Mouse (Mus musculus) G1E (cell line): ENCODE measurements around the gene Zan. TPM values are rescaled to one million over a fixed set of nuclear protein-coding genes. Genes with fewer than 3 reads are reported as not detected.

Source experiments
- ATAC-seq: 2 replicates; pipeline ENCODE4 v1.8.0; 2016; ENCODE audit warnings: mild to moderate bottlenecking; ENCODE audit not compliant: insufficient number of reproducible peaks, poor library complexity, low FRiP score, severe bottlenecking; ENCODE audit errors: extremely low read depth
- DNase-seq: peaks from one replicate; pipeline ENCODE4 v3.0.0; 2012; ENCODE audit warnings: low spot score
- H3K27me3 ChIP-seq: 2 replicates; pipeline ENCODE4 v1.6.1; 2012; ENCODE audit warnings: mild to moderate bottlenecking, low read length, inconsistent platforms; ENCODE audit not compliant: insufficient read depth
- H3K36me3 ChIP-seq: replicated peaks from 2 replicates; pipeline ENCODE3; 2012; ENCODE audit warnings: mild to moderate bottlenecking, inconsistent platforms
- H3K4me1 ChIP-seq: 2 replicates; pipeline ENCODE4 v1.6.1; 2012; ENCODE audit warnings: low read depth, low read length, inconsistent platforms, mixed read lengths; ENCODE audit not compliant: insufficient read depth
- H3K4me3 ChIP-seq: 2 replicates; pipeline ENCODE4 v1.5.1; 2012; ENCODE audit warnings: low read depth, mild to moderate bottlenecking, inconsistent platforms, low read length, moderate library complexity, mixed read lengths
- H3K9me3 ChIP-seq: replicated peaks from 2 replicates; pipeline ENCODE4 v1.6.1; 2012; ENCODE audit warnings: inconsistent platforms
- CTCF ChIP-seq: IDR thresholded peaks from 2 replicates; pipeline ENCODE4 v1.5.1; 2012; ENCODE audit warnings: low read depth, low read length, inconsistent platforms, mixed read lengths
- GATA1 ChIP-seq: IDR thresholded peaks from 2 replicates; pipeline ENCODE4 v1.6.1; 2012; ENCODE audit warnings: borderline replicate concordance, low read length, inconsistent platforms, mixed read lengths
- GATA2 ChIP-seq: IDR thresholded peaks from 2 replicates; pipeline ENCODE4 v1.6.1; 2012; ENCODE audit warnings: low read depth, low read length, inconsistent platforms, borderline replicate concordance
- POLR2AphosphoS5 ChIP-seq: IDR thresholded peaks from 2 replicates; pipeline ENCODE4 v1.6.1; 2012; ENCODE audit warnings: low read depth, low read length, inconsistent platforms; ENCODE audit not compliant: insufficient replicate concordance
- TAL1 ChIP-seq: conservative IDR thresholded peaks from 2 replicates; pipeline ENCODE4 v1.6.1; 2012; ENCODE audit warnings: low read depth, low read length, inconsistent platforms, mixed read lengths
- polyA plus RNA-seq: library from polyadenylated mRNA; stranded (reverse); fragments of >175 nt; gene quantifications from 2 replicates; pipeline ENCODE4 v1.2.3, GENCODE M21; 2012
- total RNA-seq, 2 experiments: library from RNA; stranded (forward) in 1 of 2; stranded (reverse) in 1 of 2; fragments of 200-1000 nt in 1 of 2; fragments of >200 nt in 1 of 2; fragmentation: Nextera tagmentation in 1 of 2; gene quantifications; 2 replicates each; pipeline ENCODE4 v1.2.3; 2014 to 2017

Zan gene
- total and polyA plus RNA-seq, 3 experiments = 0.02 to 0.22 TPM; not detected in 1

DNA sequence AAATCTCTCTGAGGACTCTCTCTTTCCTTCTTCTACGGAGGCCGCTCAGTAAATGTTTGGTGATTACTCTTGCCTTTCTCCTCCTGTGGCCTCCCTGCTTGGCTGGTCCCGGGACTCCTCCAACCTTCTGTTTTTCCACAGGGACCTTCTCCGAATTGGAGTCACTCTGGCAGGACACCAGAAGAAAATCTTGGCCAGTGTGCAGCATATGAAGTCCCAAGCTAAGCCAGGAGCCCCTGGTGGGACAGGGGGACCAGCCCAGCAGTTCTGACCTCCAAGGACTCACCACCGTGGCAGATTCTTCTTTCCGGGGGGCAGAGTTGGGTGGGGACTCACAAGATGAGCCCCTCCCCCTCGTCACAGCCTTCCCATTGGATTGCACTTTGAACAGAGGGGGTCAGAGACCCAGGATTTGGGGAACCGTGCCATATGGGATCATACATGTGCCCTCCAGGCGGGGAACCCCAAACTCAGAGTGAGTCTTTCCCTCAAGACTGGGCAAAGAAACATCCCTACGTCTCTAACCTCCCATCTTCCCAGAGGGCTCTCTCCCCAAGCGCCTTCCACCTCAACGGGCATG, 103.4 kb downstream of the Zan start:
- no peak for ATAC-seq
- H3K36me3 ChIP-seq = no peaks in the 10 kb centered on the region

GRCm38 (mm10) chr5:137369665-137370064, 107.2 kb downstream of the Zan start:
- DNase-seq (no peak), ATAC-seq (no peak)
- no peaks in the 10 kb centered on the region for H3K4me1 ChIP-seq
- H3K36me3 ChIP-seq = no peaks in the 10 kb centered on the region
- H3K27me3 ChIP-seq = peaks cover 10% of the 10 kb centered on the region; the same call in 1 of the 2 replicates
- no peaks in the 10 kb centered on the region for H3K9me3 ChIP-seq
- TF ChIP-seq TAL1 (no peak), POLR2AphosphoS5 (no peak)
- no peak overlapping the region for H3K4me3 ChIP-seq

More for the DNA sequence above, 103.4 kb downstream of the Zan start:
- TF ChIP-seq POLR2AphosphoS5 (no peak), TAL1 (no peak), GATA1 (no peak), GATA2 (no peak), CTCF (no peak)
- no peaks in the 10 kb centered on the region for H3K9me3 ChIP-seq
- no peak overlapping the region for H3K4me3 ChIP-seq
- peaks cover 16% of the 10 kb centered on the region; the same call in 1 of the 2 replicates for H3K27me3 ChIP-seq
- H3K4me1 ChIP-seq = no peaks in the 10 kb centered on the region
- no peak for DNase-seq

- ATAC-seq = no peak
- no peak for TF ChIP-seq GATA2
- no peak for TF ChIP-seq TAL1
- TF ChIP-seq CTCF = no peak
- Histone ChIP-seq H3K27me3 (peaks cover 28% of the 10 kb centered on the region), H3K4me3 (no peak overlapping the region), H3K9me3 (no peaks in the 10 kb centered on the region), H3K4me1 (no peaks in the 10 kb centered on the region), H3K36me3 (no peaks in the 10 kb centered on the region)
- no peak for DNase-seq
Measured at GRCm38 (mm10) chr5:137358382-137358781, 118.5 kb downstream of the Zan start.

DNA sequence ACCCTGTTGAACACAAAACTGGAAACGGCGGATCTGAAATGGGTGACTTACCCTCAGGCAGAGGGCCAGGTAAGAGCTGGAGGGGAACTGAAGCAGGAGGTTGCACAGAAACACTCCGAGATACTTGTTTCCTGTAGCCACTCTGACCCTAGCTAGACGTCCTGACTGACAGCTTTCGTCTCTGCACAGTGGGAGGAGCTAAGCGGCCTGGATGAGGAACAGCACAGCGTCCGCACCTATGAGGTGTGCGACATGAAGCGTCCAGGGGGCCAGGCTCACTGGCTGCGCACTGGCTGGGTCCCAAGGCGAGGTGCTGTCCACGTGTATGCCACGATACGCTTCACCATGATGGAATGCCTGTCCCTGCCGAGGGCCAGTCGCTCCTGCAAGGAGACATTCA, 122.8 kb downstream of the Zan start:
- no peak for ATAC-seq
- peaks cover 53% of the 10 kb centered on the region for H3K27me3 ChIP-seq
- DNase-seq = no peak
- H3K4me3 ChIP-seq = no peak overlapping the region
- TF ChIP-seq POLR2AphosphoS5 (no peak), GATA2 (no peak), TAL1 (no peak), CTCF (no peak), GATA1 (no peak)
- no peaks in the 10 kb centered on the region; the same call in none of the 2 replicates for H3K4me1 ChIP-seq
- no peaks in the 10 kb centered on the region for H3K9me3 ChIP-seq
- H3K36me3 ChIP-seq = no peaks in the 10 kb centered on the region

DNA sequence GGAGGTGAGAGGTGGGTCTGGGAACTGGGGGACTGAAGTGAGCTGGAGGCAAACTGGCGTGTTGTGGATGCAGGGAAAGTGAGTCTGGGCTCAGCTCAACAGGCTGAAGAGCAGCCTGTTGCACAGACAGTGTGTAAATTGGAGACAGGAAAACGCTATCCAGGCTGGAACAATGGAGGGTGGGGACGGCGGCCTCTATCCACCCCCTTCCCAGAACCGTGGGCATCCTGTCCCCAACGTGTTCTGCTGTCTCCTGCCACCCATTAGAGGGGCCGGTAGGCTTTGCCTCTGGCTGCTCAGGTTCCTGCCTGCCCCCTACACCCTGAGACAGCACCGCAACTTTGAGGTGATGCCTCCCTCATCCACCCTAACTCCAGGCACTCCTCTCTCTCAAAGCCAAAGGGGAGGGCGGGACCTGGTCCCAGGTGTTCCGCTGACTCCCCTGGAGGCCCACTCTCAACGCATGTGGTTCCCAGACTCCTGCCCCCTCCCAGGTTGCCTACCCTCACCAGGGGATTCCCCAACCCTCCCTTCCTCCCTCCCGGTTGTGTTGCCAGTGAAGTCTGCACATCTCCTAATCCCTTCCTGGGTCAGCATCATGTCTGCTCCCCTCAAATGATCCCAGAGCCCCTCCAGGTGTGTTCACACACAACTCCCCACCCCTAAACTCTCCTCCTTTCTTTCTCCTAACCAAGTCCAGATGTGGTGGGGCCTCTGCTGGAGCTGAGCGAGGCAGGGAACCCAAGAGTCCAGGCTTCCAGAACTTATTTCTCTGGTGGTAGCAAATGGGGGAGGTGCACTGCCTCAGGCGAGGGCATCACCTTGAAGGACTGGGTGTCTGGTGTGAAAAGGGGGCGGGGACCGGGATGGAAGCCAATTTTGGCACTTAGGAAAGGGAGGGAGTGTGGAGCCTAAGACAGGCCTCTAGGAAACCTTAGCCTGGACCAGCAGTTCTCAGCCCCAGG, 124.6 kb downstream of the Zan start:
- no peak for ATAC-seq
- no peak overlapping the region for H3K4me3 ChIP-seq
- DNase-seq = no peak
- H3K4me1 ChIP-seq = no peaks in the 10 kb centered on the region; the same call in none of the 2 replicates
- H3K9me3 ChIP-seq = no peaks in the 10 kb centered on the region
- peaks cover 64% of the 10 kb centered on the region for H3K27me3 ChIP-seq
- TF ChIP-seq GATA2 = no peak
- TF ChIP-seq TAL1 = no peak
- no peak for TF ChIP-seq POLR2AphosphoS5
- no peak for TF ChIP-seq CTCF
- TF ChIP-seq GATA1 = no peak
- H3K36me3 ChIP-seq = no peaks in the 10 kb centered on the region

DNA sequence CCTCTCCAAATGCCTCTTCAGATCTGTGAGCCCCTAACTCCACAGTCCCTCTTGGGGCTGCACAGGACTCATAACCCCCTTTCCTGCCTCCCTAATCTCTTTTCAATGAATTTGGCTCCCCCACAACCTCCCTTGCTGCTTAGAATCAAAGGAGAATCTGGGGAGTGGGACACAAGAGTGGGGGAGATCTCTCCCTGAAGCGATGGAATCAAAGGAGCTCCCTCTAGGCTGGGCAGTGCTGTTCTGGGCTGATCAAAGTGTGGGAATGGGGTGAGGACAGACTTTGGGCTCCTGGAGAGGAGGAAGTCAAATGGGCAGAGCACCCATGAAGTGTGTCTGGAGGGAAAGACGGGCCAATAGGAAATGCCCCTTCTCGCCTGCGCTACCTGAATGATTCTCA, 125.5 kb downstream of the Zan start:
- TF ChIP-seq POLR2AphosphoS5 (no peak), GATA2 (no peak), TAL1 (no peak), GATA1 (no peak), CTCF (no peak)
- Histone ChIP-seq H3K4me3 (no peak overlapping the region), H3K4me1 (no peaks in the 10 kb centered on the region; the same call in none of the 2 replicates), H3K36me3 (no peaks in the 10 kb centered on the region), H3K27me3 (peaks cover 67% of the 10 kb centered on the region), H3K9me3 (no peaks in the 10 kb centered on the region)
- ATAC-seq = no peak
- no peak for DNase-seq
